Mouse (Mus musculus) stomach, postnatal 0 days (tissue): ENCODE data around the gene 1700088E04Rik.

Experiments
- CTCF ChIP-seq: IDR thresholded peaks from 2 replicates; pipeline ENCODE4 v1.5.1; 2016; ENCODE audit warnings: antibody characterized with exemption, low read depth, mild to moderate bottlenecking, moderate library complexity
- EP300 ChIP-seq: optimal IDR thresholded peaks from 2 replicates; pipeline ENCODE3; 2016; ENCODE audit warnings: antibody characterized with exemption

- TF ChIP-seq CTCF (no peak), EP300 (no peak)
Measured at GRCm38 (mm10) chr15:79141566-79141917, 489 bp upstream of the 1700088E04Rik start.
